Mouse (Mus musculus) MEL-GATA-1-ER (cell line): ENCODE measurements around the gene Cacnb4.

Source experiments
- DNase-seq: peaks from one replicate; pipeline ENCODE4 v3.0.0-alpha.2; 2012; ENCODE audit warnings: low read depth; ENCODE audit errors: extremely low read depth

Gene Cacnb4

GRCm38 (mm10) chr2:52676023-52676912 is at the start of gene Cacnb4:
Cacnb4 (minus strand) TSS chr2:52676831.
- DNase-seq = no peak

DNA sequence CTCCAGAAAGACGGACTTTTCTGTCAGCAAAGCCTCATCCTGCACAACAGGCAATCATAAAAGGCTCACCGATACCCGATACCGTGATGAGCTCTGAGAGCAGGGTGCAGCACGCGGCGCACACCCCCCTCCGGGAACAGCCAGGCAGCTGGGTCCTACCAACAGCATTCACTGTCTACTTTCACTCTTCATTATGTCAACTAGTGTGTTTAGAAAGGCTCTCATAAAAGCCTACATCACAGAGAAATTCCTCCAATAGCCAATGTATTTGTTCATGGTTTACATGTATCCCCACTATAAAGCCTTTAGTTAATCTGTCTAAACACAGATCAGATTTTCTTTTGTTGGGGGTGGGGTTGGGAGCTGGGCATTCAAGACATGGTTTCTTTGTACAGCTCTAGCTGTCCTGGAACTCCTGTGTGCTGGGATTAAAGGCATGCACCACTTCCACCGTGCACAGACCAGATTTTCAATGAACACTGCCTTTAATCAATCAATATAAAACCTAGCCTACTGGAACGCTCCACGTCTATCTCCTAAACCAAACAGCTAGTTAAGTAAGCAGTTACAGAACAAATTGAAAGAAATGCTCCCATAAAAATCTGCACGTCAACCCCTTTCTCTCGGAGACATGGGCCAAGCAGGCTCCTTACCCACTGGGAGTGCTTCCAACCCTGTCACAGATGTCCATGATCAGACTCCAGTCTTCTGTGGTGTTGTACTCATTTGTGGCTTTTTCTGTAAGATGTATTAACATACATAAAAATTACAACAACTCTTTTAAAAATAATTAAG is 43.8 kb upstream of the Cacnb4 start:
- DNase-seq = no peak

- DNase-seq = no peak
Observed at GRCm38 (mm10) chr2:52717076-52717475, 40.4 kb upstream of the Cacnb4 start.

GRCm38 (mm10) chr2:52715538-52715937 is 38.9 kb upstream of the Cacnb4 start:
- no peak for DNase-seq

DNA sequence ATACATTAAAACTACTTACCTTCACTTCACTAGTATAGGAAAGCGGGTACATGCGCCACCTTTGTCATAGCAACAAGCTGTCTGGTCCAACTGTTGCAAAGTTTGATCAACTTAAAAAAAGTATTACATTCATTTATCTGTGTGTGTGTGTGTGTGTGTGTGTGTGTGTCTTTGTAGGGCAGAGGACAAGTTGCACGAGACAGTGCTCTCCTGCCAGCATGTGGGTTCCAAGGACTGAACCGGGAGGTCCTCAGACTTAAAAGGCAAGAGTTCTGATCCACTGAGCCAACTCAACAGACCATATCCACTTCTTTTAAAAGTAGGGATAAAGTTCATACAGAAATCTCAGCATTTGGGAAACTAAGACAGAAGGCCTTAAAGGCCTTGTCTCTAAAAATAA is 37.5 kb upstream of the Cacnb4 start:
- DNase-seq = no peak

GRCm38 (mm10) chr2:52710804-52711203 is 34.2 kb upstream of the Cacnb4 start:
- DNase-seq = no peak

DNA sequence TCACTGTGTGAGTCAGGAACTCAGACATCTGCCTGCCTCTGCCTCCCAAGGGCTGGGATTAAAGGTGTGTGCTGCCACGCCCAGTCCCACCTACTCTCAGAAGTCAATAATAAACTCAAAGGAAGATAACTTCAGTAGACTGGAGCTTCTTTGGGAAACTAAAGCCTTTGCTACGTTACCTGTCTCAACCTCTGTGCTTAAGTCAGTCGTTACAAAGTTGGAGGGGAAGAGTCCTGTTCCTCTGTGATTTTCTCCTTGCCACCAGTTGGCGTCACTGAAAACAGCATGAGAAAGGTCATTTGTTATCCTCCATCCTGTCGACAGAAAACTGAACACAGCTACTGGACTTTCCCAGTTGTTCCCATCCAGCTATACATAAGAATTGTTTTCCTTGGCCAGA is 32.8 kb upstream of the Cacnb4 start:
- DNase-seq = no peak

DNA sequence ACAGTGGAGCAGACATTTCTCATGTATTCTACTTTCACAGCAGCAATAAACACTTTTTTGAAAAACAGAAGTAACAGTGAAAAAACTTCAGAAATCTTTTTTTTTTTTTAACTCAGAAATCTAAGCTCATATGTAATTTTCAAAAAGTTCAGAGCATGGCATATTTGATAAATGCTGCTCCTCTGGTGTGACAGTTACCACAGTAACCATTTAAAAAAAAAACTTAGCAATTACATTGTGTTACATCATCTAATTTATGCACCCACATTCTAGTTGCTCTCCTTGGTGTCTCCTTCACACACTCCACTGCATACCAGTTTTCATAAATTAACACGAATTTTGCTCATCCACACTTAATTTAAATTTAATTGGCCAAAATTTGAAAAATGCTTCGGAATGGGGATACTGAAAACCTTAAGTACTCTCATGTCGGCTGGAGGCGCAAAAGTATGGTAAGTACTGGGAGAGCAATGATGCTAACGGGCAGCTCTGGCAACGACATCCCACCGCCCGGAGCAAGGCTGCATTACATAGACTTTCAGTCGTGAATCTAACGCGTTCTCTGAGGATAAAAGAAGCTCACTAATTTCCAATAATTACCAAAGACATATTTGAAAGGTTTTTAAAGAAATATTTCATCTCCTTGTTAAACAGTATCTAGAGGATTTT is 24.9 kb upstream of the Cacnb4 start:
- no peak for DNase-seq

- no peak for DNase-seq
Observed at GRCm38 (mm10) chr2:52700352-52700751, 23.7 kb upstream of the Cacnb4 start.

GRCm38 (mm10) chr2:52694604-52695003 is 18.0 kb upstream of the Cacnb4 start:
- DNase-seq = no peak

- no peak for DNase-seq
Observed at GRCm38 (mm10) chr2:52691745-52692144, 15.1 kb upstream of the Cacnb4 start.

DNA sequence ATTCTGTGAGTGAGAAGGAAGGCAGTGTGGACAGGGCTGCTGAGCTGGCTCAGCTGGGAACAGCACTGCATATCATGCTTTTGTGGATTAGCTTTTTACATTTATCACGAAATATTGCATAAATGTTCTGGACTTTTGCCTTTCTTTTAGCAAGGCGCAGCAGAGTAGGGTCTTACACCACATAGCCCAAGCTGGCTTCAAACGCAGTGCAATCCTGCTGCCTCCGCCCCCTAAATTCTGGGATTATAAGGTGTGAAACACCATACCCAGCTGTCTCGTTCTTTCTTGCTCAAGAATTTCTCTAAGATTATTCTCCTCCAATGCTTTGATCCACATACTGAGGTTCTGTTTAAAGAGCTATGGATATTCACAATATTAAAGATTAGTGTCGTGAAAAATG is 10.0 kb upstream of the Cacnb4 start:
- DNase-seq = no peak

DNA sequence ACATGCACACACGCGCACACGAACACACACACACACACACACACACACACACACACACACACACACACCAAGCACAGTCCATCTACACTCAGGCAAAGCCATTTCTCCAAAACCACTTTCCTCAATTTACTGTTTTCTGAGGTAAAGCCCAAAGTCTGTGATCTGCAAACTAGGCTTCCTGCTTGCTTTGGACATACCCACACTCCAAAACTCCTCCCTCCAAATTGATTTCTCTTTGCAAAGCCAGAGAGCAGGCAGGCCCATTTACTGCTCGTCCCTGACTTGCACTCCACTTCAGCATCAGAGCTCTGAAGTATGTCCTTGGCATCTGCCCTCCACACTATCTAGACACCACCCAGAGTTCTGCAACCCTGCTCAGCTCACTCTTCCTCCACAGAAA is 958 bp upstream of the Cacnb4 start:
- no peak for DNase-seq

DNA sequence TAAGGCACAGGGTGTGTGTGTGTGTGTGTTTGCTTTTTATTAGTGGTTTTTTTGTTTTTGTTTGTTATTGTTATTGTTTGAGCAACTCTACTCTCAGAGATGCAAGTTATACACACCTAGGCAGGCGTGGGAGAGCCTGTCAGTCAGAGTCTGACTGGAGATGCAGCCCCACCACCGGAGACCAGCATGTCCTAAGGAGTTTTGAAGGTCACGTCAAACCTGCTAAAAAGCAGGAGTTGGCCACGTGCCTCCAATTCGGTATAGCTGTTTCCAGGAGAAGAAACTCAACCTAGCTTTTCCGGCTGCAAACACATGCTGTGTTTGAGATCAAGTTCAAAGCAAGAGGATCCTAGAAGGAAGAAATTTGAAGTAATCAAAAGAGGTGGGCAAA is 277 bp upstream of the Cacnb4 start:
- DNase-seq = no peak

DNA sequence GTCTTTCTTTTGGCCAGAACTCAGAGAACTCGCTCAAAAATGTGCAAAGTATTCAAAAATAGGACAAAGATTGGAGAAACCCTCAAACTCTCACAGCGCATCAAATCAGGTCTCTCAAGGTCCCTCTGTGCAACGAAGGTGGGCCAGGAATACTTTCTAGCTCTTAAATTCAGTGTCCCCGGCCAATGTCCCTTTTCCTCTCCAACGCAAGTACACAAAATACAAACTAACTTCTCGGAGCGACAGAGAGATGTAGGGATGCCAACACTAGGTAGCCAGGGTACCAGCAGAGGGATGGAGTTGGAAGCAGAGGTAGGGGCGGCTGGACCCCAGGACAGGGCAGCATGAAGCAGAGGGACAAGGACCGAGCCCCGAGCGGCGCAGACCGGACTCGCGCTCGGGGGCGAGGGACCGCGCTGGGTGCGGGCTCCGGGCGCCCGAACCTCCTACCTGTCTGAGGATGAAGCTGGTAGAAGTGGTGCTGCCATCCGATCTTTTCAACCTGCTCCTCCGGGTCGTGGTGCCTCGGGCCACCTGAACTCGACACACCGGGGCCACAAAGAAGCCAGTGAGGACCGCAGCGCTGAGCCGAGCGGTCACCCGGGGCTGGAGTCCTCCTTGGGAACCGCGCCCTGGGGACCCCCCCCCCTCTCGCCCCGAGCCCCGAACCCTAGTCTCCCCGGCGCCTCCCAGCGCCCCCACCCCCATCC is 1.2 kb downstream of the Cacnb4 start:
- DNase-seq = no peak

- DNase-seq = no peak
Observed at GRCm38 (mm10) chr2:52674886-52675277, 1.7 kb downstream of the Cacnb4 start.

DNA sequence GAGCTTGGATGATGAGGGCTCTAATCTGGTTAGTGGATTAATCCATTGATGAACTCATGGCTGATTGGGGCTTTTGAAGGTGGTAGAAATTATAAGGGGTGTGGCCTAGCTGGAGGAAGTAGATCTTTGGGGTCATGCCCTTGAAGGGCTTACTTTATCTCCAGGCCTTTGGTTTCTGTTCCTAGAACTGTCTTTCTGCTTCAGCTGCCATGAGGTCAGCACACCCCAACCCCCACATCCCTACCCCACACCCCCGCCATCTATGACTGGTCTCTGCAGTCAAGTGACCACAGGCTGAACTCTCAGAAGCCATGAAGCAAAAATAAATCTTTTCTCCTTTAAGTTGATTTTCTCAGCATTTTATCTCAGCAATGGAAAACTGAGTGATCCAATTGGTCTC is 3.5 kb downstream of the Cacnb4 start:
- no peak for DNase-seq

GRCm38 (mm10) chr2:52670733-52671132 is 5.9 kb downstream of the Cacnb4 start:
- no peak for DNase-seq

- DNase-seq = no peak
Observed at GRCm38 (mm10) chr2:52668480-52668879, 8.2 kb downstream of the Cacnb4 start.

DNA sequence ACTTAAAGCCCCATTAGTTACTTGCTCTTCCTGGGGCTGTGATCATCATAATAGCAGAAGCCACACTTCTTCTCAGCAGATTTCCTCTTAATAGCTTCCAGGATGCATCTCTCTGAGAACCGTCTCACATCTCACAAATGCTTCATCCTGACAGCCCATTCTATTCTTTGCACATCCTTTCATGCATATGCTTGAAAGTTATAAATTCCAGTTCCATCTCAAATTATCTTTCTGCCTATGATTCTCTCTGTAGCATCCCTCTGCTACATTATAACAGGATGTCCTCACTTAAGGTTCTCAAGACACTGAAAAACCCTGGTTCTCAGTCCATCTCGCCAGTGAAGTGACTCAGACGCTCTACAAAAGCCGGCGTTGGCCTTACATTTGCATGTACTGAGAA is 19.9 kb downstream of the Cacnb4 start:
- no peak for DNase-seq

DNA sequence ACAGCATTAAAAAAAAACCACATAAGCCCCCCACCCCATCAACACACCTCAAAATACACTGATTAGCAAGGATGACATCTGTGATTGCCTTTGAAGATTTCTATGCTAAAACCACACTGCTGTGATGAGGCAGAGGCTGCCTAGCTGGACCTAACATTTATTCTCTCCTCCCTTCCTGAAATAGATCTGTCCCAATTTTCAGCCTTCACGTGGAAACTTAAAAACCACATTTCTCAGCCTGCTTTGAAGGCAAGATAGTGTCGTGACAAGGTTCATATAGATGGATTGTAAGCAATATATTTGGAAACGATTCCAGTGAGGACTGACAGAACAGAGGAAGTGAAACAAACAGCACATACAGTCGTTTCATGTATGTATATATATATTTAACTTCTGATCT is 22.1 kb downstream of the Cacnb4 start:
- no peak for DNase-seq
